Mouse (Mus musculus) cortical plate, adult 2 months (tissue): ENCODE measurements around the gene Rora. TPM values are rescaled to one million over a fixed set of nuclear protein-coding genes. Genes with fewer than 3 reads are reported as not detected.

Source experiments
- H3K27ac ChIP-seq: fragments of 200-500 bp; 2 replicates; pipeline ENCODE4 v1.5.1; 2012; ENCODE audit warnings: low read length, control low read depth, inconsistent platforms; ENCODE audit not compliant: insufficient read depth
- H3K4me1 ChIP-seq: fragments of 200-500 bp; 2 replicates; pipeline ENCODE4 v1.6.1; 2011; ENCODE audit warnings: low read length; ENCODE audit not compliant: control insufficient read depth, insufficient read depth
- H3K4me3 ChIP-seq: fragments of 200-500 bp; 2 replicates; pipeline ENCODE4 v1.5.1; 2011; ENCODE audit warnings: mild to moderate bottlenecking, low read length, control low read depth; ENCODE audit not compliant: insufficient read depth
- CTCF ChIP-seq: fragments of 200-500 bp; IDR thresholded peaks from 2 replicates; pipeline ENCODE4 v1.5.1; 2011; ENCODE audit warnings: mild to moderate bottlenecking, control low read depth, low read length; ENCODE audit not compliant: insufficient read depth; ENCODE audit errors: extremely low read depth
- POLR2A ChIP-seq: fragments of 200-500 bp; IDR thresholded peaks from 2 replicates; pipeline ENCODE4 v1.6.1; 2011; ENCODE audit warnings: mild to moderate bottlenecking, low read length, control low read depth; ENCODE audit not compliant: insufficient read depth; ENCODE audit errors: extremely low read depth
- polyA plus RNA-seq: library from polyadenylated mRNA; depleted of rRNA; stranded (reverse); fragments of >200 nt; gene quantifications from 2 replicates; pipeline ENCODE4 v1.2.3, GENCODE M21; 2012

Rora gene
- polyA plus RNA-seq, 1 experiment = 23.6 TPM

DNA sequence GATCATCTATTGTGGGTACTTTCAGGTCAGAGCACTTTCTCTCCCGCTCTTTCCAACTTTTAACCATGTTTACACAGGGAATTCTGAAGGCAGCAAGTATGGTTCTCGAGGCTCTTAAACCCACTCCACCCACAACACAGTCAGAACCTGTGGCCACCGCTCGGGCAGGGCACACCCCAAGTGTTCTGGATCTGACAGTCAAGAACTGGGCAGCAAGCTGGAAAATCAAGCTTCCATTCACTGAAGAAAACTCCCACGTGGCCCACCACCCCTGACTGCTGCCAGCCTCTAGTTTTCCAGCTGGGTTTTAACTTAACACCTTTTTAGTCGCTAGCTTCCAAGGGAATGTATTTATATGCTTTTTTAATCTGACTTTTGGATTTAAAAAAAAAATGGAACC is 479.4 kb downstream of the Rora start:
- TF ChIP-seq POLR2A (no peak), CTCF (no peak)
- H3K27ac ChIP-seq = no peak overlapping the region
- H3K4me3 ChIP-seq = no peak overlapping the region

DNA sequence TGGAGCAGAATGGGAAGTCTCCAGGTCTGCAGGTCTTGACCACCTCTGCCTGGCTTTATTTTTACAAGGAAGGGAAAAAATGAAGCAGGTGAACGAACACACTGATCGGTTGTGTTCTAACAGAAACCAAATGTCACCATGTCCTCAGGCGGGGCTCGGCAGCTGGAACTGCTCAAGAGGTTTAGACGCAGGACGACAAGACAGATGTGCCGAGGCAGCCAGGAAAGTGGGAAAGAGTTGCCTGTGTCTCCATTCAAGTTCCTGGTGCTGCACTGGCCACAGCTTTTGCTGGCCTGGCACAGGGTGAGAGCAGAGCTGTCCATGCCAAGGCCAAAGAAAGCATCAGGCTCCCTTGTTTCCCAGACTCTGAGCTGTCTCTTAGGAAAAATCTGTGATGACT is 480.1 kb downstream of the Rora start:
- TF ChIP-seq CTCF (no peak), POLR2A (no peak)
- H3K27ac ChIP-seq = no peak overlapping the region
- peaks cover 3% of the 10 kb centered on the region for H3K4me1 ChIP-seq
- no peak overlapping the region for H3K4me3 ChIP-seq

More for the DNA sequence above, 479.4 kb downstream of the Rora start:
- peaks cover 3% of the 10 kb centered on the region for H3K4me1 ChIP-seq

DNA sequence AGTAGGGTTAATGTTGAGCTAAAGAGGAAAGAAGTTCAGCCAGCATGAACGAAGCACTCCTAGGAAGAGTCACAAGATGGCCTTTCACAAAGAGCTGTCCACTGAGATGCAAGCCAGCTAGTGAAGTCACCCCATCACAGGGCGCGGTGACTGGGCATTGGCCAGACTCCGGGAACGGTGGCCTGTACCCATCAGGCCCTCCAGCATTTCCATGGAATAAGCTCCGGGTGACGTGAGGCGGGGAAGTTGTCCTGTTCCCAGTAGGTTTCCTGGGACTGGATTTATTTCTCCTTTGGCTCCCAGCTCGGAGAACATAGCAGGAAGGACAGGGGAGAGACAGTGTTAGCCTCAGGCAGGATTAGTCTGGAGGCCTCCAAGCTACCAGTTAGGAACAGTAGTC is 481.0 kb downstream of the Rora start:
- Histone ChIP-seq H3K4me3 (no peak overlapping the region), H3K4me1 (peaks cover 3% of the 10 kb centered on the region), H3K27ac (no peak overlapping the region)
- TF ChIP-seq CTCF = no peak
- no peak for TF ChIP-seq POLR2A

DNA sequence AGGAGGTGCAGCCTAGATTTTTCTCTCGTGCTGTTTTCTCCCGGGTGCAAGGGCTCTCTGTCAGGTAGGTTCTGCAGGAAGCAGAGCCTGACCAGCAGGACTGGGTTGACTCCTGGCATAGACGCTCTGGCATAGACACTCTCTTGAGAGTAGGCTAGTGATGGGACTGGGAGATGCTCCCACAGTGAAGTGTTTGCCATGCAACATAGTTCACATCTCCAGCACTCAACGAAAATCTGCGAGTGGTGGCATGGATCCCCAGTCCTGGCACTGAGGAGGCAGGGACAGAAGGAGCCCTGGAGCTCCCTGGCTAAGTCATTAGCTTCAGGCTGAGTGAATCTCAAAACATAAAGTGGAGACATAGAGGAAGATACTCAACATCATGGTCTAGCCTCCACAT is 483.2 kb downstream of the Rora start:
- no peak overlapping the region for H3K27ac ChIP-seq
- TF ChIP-seq POLR2A = no peak
- TF ChIP-seq CTCF = no peak
- peaks cover 3% of the 10 kb centered on the region for H3K4me1 ChIP-seq
- no peak overlapping the region for H3K4me3 ChIP-seq

DNA sequence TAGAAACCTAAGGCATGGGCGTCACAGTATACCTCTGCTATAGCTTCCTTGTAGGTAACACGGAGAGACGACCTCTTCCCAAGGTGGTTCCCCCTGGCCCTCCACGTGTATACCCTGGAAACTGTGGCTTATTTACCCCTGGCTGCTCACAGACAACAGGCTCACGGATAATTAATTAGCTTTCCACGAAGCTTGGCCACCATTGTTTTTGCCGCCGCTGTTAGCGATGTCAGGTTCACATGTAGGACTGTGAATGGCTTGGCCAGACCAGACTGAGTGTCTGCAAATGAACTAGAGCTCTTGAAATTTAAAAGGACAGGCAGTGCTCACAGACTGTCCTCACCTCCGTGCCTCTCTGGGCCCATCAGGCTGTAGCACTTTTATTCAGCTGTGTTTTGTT is 483.8 kb downstream of the Rora start:
- peaks cover 3% of the 10 kb centered on the region for H3K4me1 ChIP-seq
- TF ChIP-seq CTCF (no peak), POLR2A (no peak)
- no peak overlapping the region for H3K4me3 ChIP-seq
- no peak overlapping the region for H3K27ac ChIP-seq

DNA sequence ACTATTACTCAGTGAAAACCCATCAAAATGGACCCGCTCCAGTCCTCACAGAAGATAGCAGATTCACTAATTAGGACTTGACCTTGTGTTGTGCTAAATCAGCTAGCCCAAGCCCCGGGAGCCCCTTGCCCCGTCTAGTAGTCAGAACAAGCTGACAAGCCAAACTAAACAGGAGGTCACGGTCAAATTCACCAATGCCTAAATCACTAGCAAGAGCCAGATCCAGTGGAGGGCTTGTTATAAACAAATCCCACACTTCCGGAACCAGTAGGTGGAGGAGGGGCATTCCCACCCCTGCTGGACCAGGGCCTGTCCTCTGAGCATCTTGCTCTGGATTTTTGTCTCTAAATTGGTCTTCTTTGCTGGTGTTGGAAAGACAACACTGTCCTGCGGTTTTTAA is 486.6 kb downstream of the Rora start:
- peaks cover 3% of the 10 kb centered on the region for H3K4me1 ChIP-seq
- H3K27ac ChIP-seq = no peak overlapping the region
- TF ChIP-seq CTCF = no peak
- TF ChIP-seq POLR2A = no peak
- no peak overlapping the region for H3K4me3 ChIP-seq

DNA sequence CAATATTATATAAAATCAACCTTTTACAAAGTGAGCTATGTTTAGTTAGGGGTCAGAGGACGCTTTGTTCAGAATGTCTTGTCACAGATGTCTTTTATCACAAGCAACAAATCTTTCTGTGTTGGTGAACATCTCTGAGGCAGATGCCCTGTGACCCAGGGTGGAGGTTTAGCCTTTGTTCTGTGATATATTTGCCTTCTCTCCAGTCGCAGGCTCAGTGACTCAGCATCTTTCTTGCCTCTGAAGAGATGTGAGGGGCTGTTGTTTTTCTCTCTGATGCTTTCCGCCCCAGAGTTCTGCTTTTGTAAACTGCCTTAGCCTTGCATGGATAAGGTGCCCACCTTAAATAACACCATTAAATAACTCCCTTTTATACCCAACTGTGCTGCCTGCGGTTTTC is 488.3 kb downstream of the Rora start:
- no peak overlapping the region for H3K4me3 ChIP-seq
- no peak for TF ChIP-seq CTCF
- TF ChIP-seq POLR2A = no peak
- H3K27ac ChIP-seq = no peak overlapping the region
- no peaks in the 10 kb centered on the region; the same call in 1 of the 2 replicates for H3K4me1 ChIP-seq

DNA sequence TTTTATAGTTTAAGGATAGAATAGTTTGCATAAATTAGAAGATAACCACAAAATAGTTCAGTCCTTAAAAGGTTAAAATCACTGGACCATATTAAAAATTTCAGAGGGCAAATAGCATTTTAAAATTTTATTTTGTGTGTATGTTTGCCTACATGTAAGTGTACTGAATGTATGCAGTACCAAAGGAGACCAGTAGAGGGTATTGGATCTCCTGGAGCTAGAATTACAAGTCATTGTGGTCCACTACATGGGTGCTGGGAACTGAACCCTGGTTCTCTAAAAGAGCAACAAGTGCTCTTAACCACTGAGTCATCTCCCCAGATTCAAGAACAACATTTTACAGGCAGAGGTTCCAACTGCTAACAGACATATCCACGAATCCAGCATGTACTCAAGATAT is 493.4 kb downstream of the Rora start:
- Histone ChIP-seq H3K4me3 (no peak overlapping the region), H3K4me1 (no peaks in the 10 kb centered on the region), H3K27ac (no peak overlapping the region)
- TF ChIP-seq CTCF (no peak), POLR2A (no peak)

DNA sequence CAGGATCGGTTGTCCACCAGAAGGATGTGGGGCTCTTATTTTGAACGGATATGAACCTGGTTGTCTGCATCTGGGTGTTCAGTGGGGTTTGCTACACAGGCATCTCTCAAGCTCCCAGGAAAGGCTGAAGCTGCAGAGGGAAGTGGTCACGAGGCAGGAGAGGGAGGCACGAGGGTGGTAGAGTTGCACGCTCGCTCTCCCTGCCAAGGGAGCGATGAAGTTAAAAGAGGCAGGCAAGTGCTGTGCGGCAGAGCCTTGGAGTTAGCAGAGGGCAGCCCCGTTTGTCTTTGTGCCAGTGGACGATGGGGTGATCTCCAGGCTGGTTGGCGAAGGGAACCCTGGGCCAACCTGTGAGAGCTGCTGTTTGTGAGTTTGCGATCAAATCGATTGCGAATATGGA is 496.6 kb downstream of the Rora start:
- no peak for TF ChIP-seq CTCF
- no peak for TF ChIP-seq POLR2A
- Histone ChIP-seq H3K27ac (no peak overlapping the region), H3K4me1 (no peaks in the 10 kb centered on the region), H3K4me3 (no peak overlapping the region)

DNA sequence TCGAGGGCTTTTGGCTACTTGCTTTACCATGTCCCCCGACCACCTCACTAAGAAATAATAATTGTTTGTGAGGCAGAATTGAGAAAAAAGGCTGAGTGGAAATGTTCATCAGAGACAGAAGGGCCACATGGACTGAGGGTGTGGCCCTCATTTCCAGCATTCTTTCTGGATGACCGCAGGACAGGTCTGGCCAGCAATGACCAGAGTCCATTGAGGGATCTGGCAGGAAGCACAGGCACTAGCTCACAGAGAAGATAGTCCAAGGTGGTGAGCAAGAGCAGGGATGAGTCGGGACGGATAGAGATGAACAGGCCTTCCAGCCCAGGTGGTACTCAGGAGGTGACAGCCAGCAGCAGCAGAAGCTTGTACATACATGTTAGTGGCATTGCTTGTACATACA is 501.1 kb downstream of the Rora start:
- no peak for TF ChIP-seq CTCF
- no peak for TF ChIP-seq POLR2A
- Histone ChIP-seq H3K4me1 (no peaks in the 10 kb centered on the region), H3K4me3 (no peak overlapping the region), H3K27ac (no peak overlapping the region)

DNA sequence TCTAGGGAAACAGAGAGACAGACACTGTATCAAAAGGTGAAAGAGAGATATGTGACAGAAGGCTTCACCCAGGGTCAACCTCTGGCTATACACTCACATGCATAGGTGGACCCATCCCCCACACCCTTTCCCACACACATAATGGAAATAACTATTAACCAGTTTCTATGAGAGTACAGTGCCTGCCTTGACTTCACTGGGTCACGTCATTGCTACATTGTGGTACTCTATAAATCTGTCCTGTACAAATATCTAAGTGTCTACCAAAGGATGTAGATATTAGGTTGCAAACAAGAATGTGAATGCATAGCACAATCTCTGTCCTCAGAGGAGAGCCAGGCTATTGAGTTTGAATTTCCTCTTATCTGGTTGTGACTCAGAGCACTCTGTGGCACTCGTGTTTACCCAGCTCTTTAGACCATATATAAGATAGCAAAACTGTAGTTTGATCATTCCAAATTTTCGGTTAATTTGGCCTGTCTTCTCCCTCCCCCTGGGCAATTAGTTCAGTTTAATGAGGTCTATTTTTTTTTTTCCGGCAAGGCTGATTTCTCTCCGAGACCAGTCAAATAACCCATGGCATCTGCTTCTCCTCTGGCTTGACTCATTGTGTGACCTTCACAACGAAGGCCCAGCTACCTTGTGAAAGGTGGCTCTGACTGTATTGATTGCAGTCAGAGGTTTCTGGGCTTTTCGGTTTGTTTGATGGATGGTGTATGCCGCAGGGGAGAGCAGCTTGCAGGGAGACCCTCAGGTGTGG is 502.4 kb downstream of the Rora start:
- H3K4me3 ChIP-seq = no peak overlapping the region
- no peak for TF ChIP-seq POLR2A
- TF ChIP-seq CTCF = no peak
- no peaks in the 10 kb centered on the region for H3K4me1 ChIP-seq
- H3K27ac ChIP-seq = no peak overlapping the region

DNA sequence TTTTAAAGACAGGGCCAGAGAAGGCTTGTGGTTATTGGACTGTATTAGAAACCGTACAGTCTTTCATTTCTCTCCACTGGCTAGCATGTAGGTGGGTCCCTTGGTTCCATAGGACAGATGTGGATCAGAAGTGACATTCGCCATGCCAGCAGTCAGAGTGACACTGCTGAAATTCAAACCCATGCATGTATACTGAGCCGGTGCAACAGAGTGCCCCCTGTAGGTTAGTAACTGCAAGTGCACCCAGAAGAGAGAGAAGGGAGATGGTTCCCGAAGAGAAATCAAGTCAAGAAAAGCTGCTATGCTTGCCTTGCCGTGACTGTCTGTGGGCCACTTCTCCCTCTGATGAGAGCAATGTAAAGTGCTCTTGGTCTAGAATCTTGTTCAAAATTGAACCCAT is 507.2 kb downstream of the Rora start:
- TF ChIP-seq CTCF (peak; percentile 17; the same call in 1 of the 2 replicates), POLR2A (no peak)
- H3K4me1 ChIP-seq = no peaks in the 10 kb centered on the region
- no peak overlapping the region for H3K4me3 ChIP-seq
- no peak overlapping the region for H3K27ac ChIP-seq
